Mouse (Mus musculus): ENCODE measurements at regions not wholly inside any gene's neighbourhood (a gene's known extent, or its start where the extent isn't known, plus 50 kb on each side); places are given as distances from the start of the nearest gene placed in this dataset.

- ATAC-seq (replicated peaks; ENCODE audit: low FRiP score, low read depth) (no peak), DNase-seq (ENCODE audit: low spot score) (no peak)
- H3K9ac ChIP-seq (ENCODE audit: low read depth, low read length) = no peak overlapping the region
- H3K4me2 ChIP-seq (ENCODE audit: low read length) = no peak overlapping the region
- no peaks in the 10 kb centered on the region; the same call in 1 of the 2 replicates for H3K27me3 ChIP-seq (ENCODE audit: insufficient read depth, low read length)
- no peaks in the 10 kb centered on the region for H3K36me3 ChIP-seq (ENCODE audit: insufficient read depth, low read length)
- H3K4me1 ChIP-seq (replicated peaks; ENCODE audit: insufficient read depth, low read length) = no peaks in the 10 kb centered on the region
- WGBS = 49% methylated on average over 10 of the region's 10 CpGs
- no peaks in the 10 kb centered on the region for H3K9me3 ChIP-seq (replicated peaks; ENCODE audit: low read length)
- no peak overlapping the region for H3K27ac ChIP-seq
- H3K4me3 ChIP-seq (replicated peaks; ENCODE audit: low read depth, low read length) = no peak overlapping the region
- TF ChIP-seq CTCF (IDR thresholded peaks at IDR 0.05; ENCODE audit: low read depth) = no peak
Measured at GRCm38 (mm10) chr7:113141846-113142683, 65.2 kb upstream of the Arntl start.

- peak; percentile 91 for TF ChIP-seq CTCF (IDR thresholded peaks at IDR 0.05; ENCODE audit: low read depth)
- no peaks in the 10 kb centered on the region; the same call in 1 of the 2 replicates for H3K27me3 ChIP-seq (ENCODE audit: insufficient read depth, low read length)
- no peak overlapping the region for H3K27ac ChIP-seq
- no peak overlapping the region for H3K4me3 ChIP-seq (replicated peaks; ENCODE audit: low read depth, low read length)
- ATAC-seq (replicated peaks; ENCODE audit: low FRiP score, low read depth) = peak; percentile 55; the same call in 1 of the 2 replicates
- H3K4me1 ChIP-seq (replicated peaks; ENCODE audit: insufficient read depth, low read length) = no peaks in the 10 kb centered on the region
- no peak overlapping the region for H3K9ac ChIP-seq (ENCODE audit: low read depth, low read length)
- DNase-seq (ENCODE audit: low spot score) = peak; percentile 85
- WGBS = 7% methylated on average over 7 of the region's 7 CpGs
- H3K9me3 ChIP-seq (replicated peaks; ENCODE audit: low read length) = no peaks in the 10 kb centered on the region
- H3K36me3 ChIP-seq (ENCODE audit: insufficient read depth, low read length) = no peaks in the 10 kb centered on the region
- H3K4me2 ChIP-seq (ENCODE audit: low read length) = no peak overlapping the region
Measured at GRCm38 (mm10) chr7:113143552-113143951, 63.7 kb upstream of the Arntl start.

- TF ChIP-seq CTCF (IDR thresholded peaks at IDR 0.05; ENCODE audit: low read depth) = no peak
- no peak for DNase-seq (ENCODE audit: low spot score)
- H3K4me2 ChIP-seq (ENCODE audit: low read length) = no peak overlapping the region
- no peaks in the 10 kb centered on the region for H3K9me3 ChIP-seq (replicated peaks; ENCODE audit: low read length)
- ATAC-seq (replicated peaks; ENCODE audit: low FRiP score, low read depth) = no peak
- no peaks in the 10 kb centered on the region; the same call in 1 of the 2 replicates for H3K27me3 ChIP-seq (ENCODE audit: insufficient read depth, low read length)
- H3K9ac ChIP-seq (ENCODE audit: low read depth, low read length) = no peak overlapping the region
- H3K4me3 ChIP-seq (replicated peaks; ENCODE audit: low read depth, low read length) = no peak overlapping the region
- H3K36me3 ChIP-seq (ENCODE audit: insufficient read depth, low read length) = no peaks in the 10 kb centered on the region
- no peaks in the 10 kb centered on the region for H3K4me1 ChIP-seq (replicated peaks; ENCODE audit: insufficient read depth, low read length)
- H3K27ac ChIP-seq = no peak overlapping the region
- WGBS = 73% methylated on average over 8 of the region's 8 CpGs
Measured at GRCm38 (mm10) chr7:113145046-113145445, 62.2 kb upstream of the Arntl start.

- ATAC-seq (replicated peaks; ENCODE audit: low FRiP score, low read depth) (no peak), DNase-seq (ENCODE audit: low spot score) (no peak)
- H3K4me3 ChIP-seq (replicated peaks; ENCODE audit: low read depth, low read length) = no peak overlapping the region
- no peaks in the 10 kb centered on the region; the same call in 1 of the 2 replicates for H3K27me3 ChIP-seq (ENCODE audit: insufficient read depth, low read length)
- H3K9ac ChIP-seq (ENCODE audit: low read depth, low read length) = no peak overlapping the region
- H3K27ac ChIP-seq = no peak overlapping the region
- WGBS = 64% methylated on average over 2 of the region's 2 CpGs
- TF ChIP-seq CTCF (IDR thresholded peaks at IDR 0.05; ENCODE audit: low read depth) = no peak
- H3K4me1 ChIP-seq (replicated peaks; ENCODE audit: insufficient read depth, low read length) = peaks cover 6% of the 10 kb centered on the region; the same call in 1 of the 2 replicates
- no peak overlapping the region for H3K4me2 ChIP-seq (ENCODE audit: low read length)
- H3K36me3 ChIP-seq (ENCODE audit: insufficient read depth, low read length) = no peaks in the 10 kb centered on the region
- H3K9me3 ChIP-seq (replicated peaks; ENCODE audit: low read length) = no peaks in the 10 kb centered on the region
Measured at GRCm38 (mm10) chr7:113146108-113146507, 61.2 kb upstream of the Arntl start.

GRCm38 (mm10) chr7:113146526-113146925 lies 60.7 kb upstream of the Arntl start:
- DNase-seq (ENCODE audit: low spot score) = no peak
- WGBS = 79% methylated on average over 9 of the region's 9 CpGs
- Histone ChIP-seq H3K36me3 (ENCODE audit: insufficient read depth, low read length) (no peaks in the 10 kb centered on the region), H3K4me2 (ENCODE audit: low read length) (no peak overlapping the region), H3K4me1 (replicated peaks; ENCODE audit: insufficient read depth, low read length) (peaks cover 6% of the 10 kb centered on the region; the same call in 1 of the 2 replicates), H3K4me3 (replicated peaks; ENCODE audit: low read depth, low read length) (no peak overlapping the region), H3K27ac (no peak overlapping the region), H3K9ac (ENCODE audit: low read depth, low read length) (no peak overlapping the region), H3K9me3 (replicated peaks; ENCODE audit: low read length) (no peaks in the 10 kb centered on the region), H3K27me3 (ENCODE audit: insufficient read depth, low read length) (no peaks in the 10 kb centered on the region)
- ATAC-seq (replicated peaks; ENCODE audit: low FRiP score, low read depth) = no peak
- TF ChIP-seq CTCF (IDR thresholded peaks at IDR 0.05; ENCODE audit: low read depth) = no peak

- no peaks in the 10 kb centered on the region for H3K36me3 ChIP-seq (ENCODE audit: insufficient read depth, low read length)
- no peak for ATAC-seq (replicated peaks; ENCODE audit: low FRiP score, low read depth)
- no peaks in the 10 kb centered on the region for H3K9me3 ChIP-seq (replicated peaks; ENCODE audit: low read length)
- no peaks in the 10 kb centered on the region for H3K27me3 ChIP-seq (ENCODE audit: insufficient read depth, low read length)
- H3K4me1 ChIP-seq (replicated peaks; ENCODE audit: insufficient read depth, low read length) = peaks cover 6% of the 10 kb centered on the region; the same call in 1 of the 2 replicates
- no peak overlapping the region for H3K27ac ChIP-seq
- no peak for DNase-seq (ENCODE audit: low spot score)
- no peak overlapping the region for H3K4me3 ChIP-seq (replicated peaks; ENCODE audit: low read depth, low read length)
- no peak overlapping the region for H3K9ac ChIP-seq (ENCODE audit: low read depth, low read length)
- 44% methylated on average over 16 of the region's 16 CpGs for WGBS
- no peak overlapping the region for H3K4me2 ChIP-seq (ENCODE audit: low read length)
- no peak for TF ChIP-seq CTCF (IDR thresholded peaks at IDR 0.05; ENCODE audit: low read depth)
Measured at GRCm38 (mm10) chr7:113147391-113148332, 59.6 kb upstream of the Arntl start.

All from kidney, postnatal 0 days (tissue).